8 mouse cellular contexts compared by ENCODE assay signal in the genomic region with DNA sequence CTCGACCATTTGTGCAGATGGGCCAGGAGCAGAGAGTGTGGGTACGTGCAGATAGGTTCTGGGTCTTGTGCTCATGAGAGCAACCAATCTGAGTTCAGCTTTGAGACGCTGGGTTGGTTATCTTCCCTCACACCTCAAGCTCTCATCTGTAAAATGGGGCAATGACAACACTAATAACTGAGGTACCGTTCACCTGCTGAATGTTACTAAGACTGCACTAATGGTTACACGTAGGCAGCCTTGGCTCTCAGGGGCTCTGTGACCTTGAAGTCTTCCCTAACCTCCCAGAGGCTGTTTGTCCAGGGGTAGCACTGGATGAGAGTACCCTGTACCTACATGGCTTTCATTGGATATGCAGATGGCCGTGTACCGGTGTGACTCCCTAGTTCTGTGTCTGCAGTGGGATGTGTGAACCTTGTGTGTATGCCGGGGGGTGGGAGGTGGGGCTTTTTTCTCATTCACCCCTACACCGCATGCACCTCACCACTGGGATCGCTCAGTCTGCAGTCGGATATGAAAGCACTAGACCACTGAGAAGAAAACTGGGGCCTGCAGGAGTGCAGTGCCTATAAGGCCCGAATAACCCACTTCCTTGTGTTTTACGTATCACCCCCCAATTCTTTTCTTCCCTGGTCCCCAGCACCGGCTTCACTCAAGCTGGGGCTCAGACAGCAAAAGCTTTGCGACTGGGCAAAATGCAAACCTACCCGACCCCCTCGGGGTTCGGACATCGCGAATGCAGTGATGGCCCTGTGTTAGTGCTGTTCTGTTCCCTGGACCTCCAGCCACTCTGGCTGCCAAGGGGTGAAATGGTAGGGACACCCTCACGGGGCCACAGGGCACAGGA. TPM values are rescaled to one million over a fixed set of nuclear protein-coding genes. Genes with fewer than 3 reads are reported as not detected.
DNase-seq lines count a peak whose midpoint lies in the region; ATAC-seq and TF ChIP-seq lines count a peak whose summit lies in the region.

No protein-coding gene starts in this region.

- peaks cover 10% of the 10 kb centered on the region for H3K4me1 ChIP-seq in cortical plate, adult 2 months (ENCODE audit: control insufficient read depth, insufficient read depth, low read length)
- H3K4me1 ChIP-seq in hindbrain, embryonic 14.5 days (replicated peaks; ENCODE audit: control insufficient read depth, insufficient read depth, low read length): peaks cover 21% of the 10 kb centered on the region
- H3K4me1 ChIP-seq in midbrain, embryonic 13.5 days (replicated peaks): peaks cover 50% of the 10 kb centered on the region

- no peak for ATAC-seq in hindbrain, embryonic 14.5 days (ENCODE audit: low FRiP score)
- ATAC-seq in midbrain, embryonic 13.5 days: no peak; the same call in 1 of the 2 replicates

- TF ChIP-seq POLR2A in cortical plate, adult 2 months (IDR thresholded peaks at IDR 0.05; ENCODE audit: extremely low read depth, insufficient read depth, low read length): no peak

- no peaks in the 10 kb centered on the region for H3K36me3 ChIP-seq in hindbrain, embryonic 14.5 days (replicated peaks; ENCODE audit: control insufficient read depth, insufficient read depth)
- H3K36me3 ChIP-seq in midbrain, embryonic 13.5 days: no peaks in the 10 kb centered on the region

- no peak for TF ChIP-seq CTCF in left cerebral cortex, adult 2 months (IDR thresholded peaks at IDR 0.05)
- no peak for TF ChIP-seq CTCF in cortical plate, adult 2 months (IDR thresholded peaks at IDR 0.05; ENCODE audit: extremely low read depth, insufficient read depth, low read length)

- intact Hi-C loops in left cerebral cortex, adult 2 months (cut with DNase I): no loop called here
- intact Hi-C loops in left cerebral cortex, postnatal 4 days (cut with DNase I): no loop called here

- H3K4me3 ChIP-seq in left cerebral cortex, adult 2 months: peak overlapping the region; percentile 100
- peak overlapping the region; percentile 96 for H3K4me3 ChIP-seq in cortical plate, adult 2 months (ENCODE audit: insufficient read depth, low read length)
- H3K4me3 ChIP-seq in hindbrain, embryonic 14.5 days (replicated peaks; ENCODE audit: low read length): peak overlapping the region; percentile 90
- H3K4me3 ChIP-seq in midbrain, embryonic 13.5 days (replicated peaks): peak overlapping the region; percentile 99

- no peaks in the 10 kb centered on the region for H3K27me3 ChIP-seq in hindbrain, embryonic 14.5 days (ENCODE audit: control insufficient read depth, insufficient read depth, low read length)
- no peaks in the 10 kb centered on the region for H3K27me3 ChIP-seq in midbrain, embryonic 13.5 days

- H3K27ac ChIP-seq in left cerebral cortex, adult 2 months: peak overlapping the region; percentile 94
- H3K27ac ChIP-seq in cortical plate, adult 2 months (ENCODE audit: insufficient read depth, low read length): peak overlapping the region; percentile 79
- peak overlapping the region; percentile 92 for H3K27ac ChIP-seq in hindbrain, embryonic 14.5 days
- peak overlapping the region; percentile 93 for H3K27ac ChIP-seq in midbrain, embryonic 13.5 days

- H3K4me2 ChIP-seq in hindbrain, embryonic 14.5 days (replicated peaks): peak overlapping the region; percentile 93
- H3K4me2 ChIP-seq in midbrain, embryonic 13.5 days (replicated peaks): peak overlapping the region; percentile 74

- peak overlapping the region; percentile 99 for H3K9ac ChIP-seq in hindbrain, embryonic 14.5 days
- H3K9ac ChIP-seq in midbrain, embryonic 13.5 days (replicated peaks): peak overlapping the region; percentile 99

- 15% methylated on average over 21 of the region's 21 CpGs for WGBS in hindbrain, embryonic 14.5 days
- WGBS in midbrain, embryonic 13.5 days: 15% methylated on average over 21 of the region's 21 CpGs

- no peak for DNase-seq in left cerebral cortex, adult 2 months (ENCODE audit: extremely low spot score in 1 of 2, low spot score in 2 of 2)
- no peak for DNase-seq in left cerebral cortex, postnatal 4 days
- no peak for DNase-seq in hindbrain, embryonic 14.5 days (ENCODE audit: low spot score)
- no peak for DNase-seq in right cerebral cortex, postnatal 4 days
- DNase-seq in urinary bladder, postnatal 14 days (ENCODE audit: low spot score): no peak
- no peak for DNase-seq in layer of hippocampus, adult 8-10 months (ENCODE audit: low spot score in 2 of 2)

- no peaks in the 10 kb centered on the region for H3K9me3 ChIP-seq in hindbrain, embryonic 14.5 days (ENCODE audit: control insufficient read depth, low read length)
- no peaks in the 10 kb centered on the region for H3K9me3 ChIP-seq in midbrain, embryonic 13.5 days

RNA-seq across cellular contexts. Expression of a gene that starts 0.8 kb away (rescaled TPM):
- 100 to 1,000 TPM; 156 to 185 TPM for total RNA-seq in left cerebral cortex, adult 2 months (2021)
- 100 to 1,000 TPM; 111 to 114 TPM for total RNA-seq in left cerebral cortex, postnatal 4 days (2021)
- 129 and 131 TPM in 2 replicates for polyA plus RNA-seq in cortical plate, adult 2 months (2012; rRNA removed)
- polyA plus RNA-seq in hindbrain, embryonic 14.5 days (2014; fragmentation: Nextera tagmentation; extraction: Ambion mirVana): 75.9 and 80.7 TPM in 2 replicates
- polyA plus RNA-seq in midbrain, embryonic 13.5 days (2015; fragmentation: Nextera tagmentation; extraction: Ambion mirVana): 93.7 and 109 TPM in 2 replicates
- total RNA-seq in layer of hippocampus, adult 8-10 months (2022): 100 to 1,000 TPM; 130 to 151 (median 140) TPM

RNA-seq across cellular contexts. Expression of a gene that starts 8.3 kb away (rescaled TPM):
- under 1 TPM; 0.16 to 0.45 TPM for total RNA-seq in left cerebral cortex, adult 2 months (2021)
- under 1 TPM; 0.12 to 0.26 TPM for total RNA-seq in left cerebral cortex, postnatal 4 days (2021)
- 0.25 and 0.29 TPM in 2 replicates for polyA plus RNA-seq in cortical plate, adult 2 months (2012; rRNA removed)
- 0.14 and 0.16 TPM in 2 replicates for polyA plus RNA-seq in hindbrain, embryonic 14.5 days (2014; fragmentation: Nextera tagmentation; extraction: Ambion mirVana)
- polyA plus RNA-seq in midbrain, embryonic 13.5 days (2015; fragmentation: Nextera tagmentation; extraction: Ambion mirVana): 0.15 TPM in 2 replicates
- under 1 TPM; 0.27 to 0.54 (median 0.37) TPM for total RNA-seq in layer of hippocampus, adult 8-10 months (2022)

RNA-seq across cellular contexts. Expression of a gene that starts 56.7 kb away (rescaled TPM):
- 100 to 1,000 TPM; 128 to 130 TPM for total RNA-seq in left cerebral cortex, adult 2 months (2021)
- total RNA-seq in left cerebral cortex, postnatal 4 days (2021): 100 to 1,000 TPM; 277 to 278 TPM
- 57.2 and 62.1 TPM in 2 replicates for polyA plus RNA-seq in cortical plate, adult 2 months (2012; rRNA removed)
- 23.5 and 31.6 TPM in 2 replicates for polyA plus RNA-seq in hindbrain, embryonic 14.5 days (2014; fragmentation: Nextera tagmentation; extraction: Ambion mirVana)
- 5.1 and 5.8 TPM in 2 replicates for polyA plus RNA-seq in midbrain, embryonic 13.5 days (2015; fragmentation: Nextera tagmentation; extraction: Ambion mirVana)
- total RNA-seq in layer of hippocampus, adult 8-10 months (2022): 100 to 1,000 TPM; 123 to 141 (median 132) TPM
